Mouse (Mus musculus): ENCODE measurements around the gene Kdm6b. TPM values are rescaled to one million over a fixed set of nuclear protein-coding genes. Genes with fewer than 3 reads are reported as not detected.

Gene Kdm6b
- polyA plus RNA-seq, 2 experiments: 23.7 to 31.4 TPM

GRCm38 (mm10) chr11:69426246-69426645, 12.8 kb upstream of the Kdm6b start:
- Histone ChIP-seq H3K27me3 (ENCODE audit: control insufficient read depth, insufficient read depth, low read length) (0 out of 2 replicates have a peak, but pooled peaks cover 4% of the 10 kb centered on the region), H3K4me2 (replicated peaks; ENCODE audit: low read depth, low read length, severe bottlenecking) (no peak overlapping the region), H3K9ac (ENCODE audit: low read depth, low read length, severe bottlenecking) (no peak overlapping the region), H3K4me3 (replicated peaks; ENCODE audit: low read length) (no peak overlapping the region), H3K9me3 (ENCODE audit: control insufficient read depth, low read length) (no peaks in the 10 kb centered on the region), H3K36me3 (ENCODE audit: control insufficient read depth, insufficient read depth, low read length) (no peaks in the 10 kb centered on the region), H3K27ac (replicated peaks; ENCODE audit: low read depth, low read length) (no peak overlapping the region), H3K4me1 (ENCODE audit: control insufficient read depth, insufficient read depth, low read length) (peaks cover 14% of the 10 kb centered on the region)
- WGBS: 81% methylated on average over 2 of the region's 2 CpGs
- DNase-seq (ENCODE audit: low spot score): no peak
- TF ChIP-seq POLR2A (IDR thresholded peaks at IDR 0.05; ENCODE audit: borderline replicate concordance, extremely low read depth, insufficient read depth, insufficient read length): no peak
- ATAC-seq (ENCODE audit: low FRiP score, low read depth): no peak

- Histone ChIP-seq H3K36me3 (ENCODE audit: control insufficient read depth, insufficient read depth, low read length) (no peaks in the 10 kb centered on the region), H3K9me3 (ENCODE audit: control insufficient read depth, low read length) (no peaks in the 10 kb centered on the region), H3K27ac (replicated peaks; ENCODE audit: low read depth, low read length) (no peak overlapping the region), H3K4me3 (replicated peaks; ENCODE audit: low read length) (no peak overlapping the region), H3K27me3 (ENCODE audit: control insufficient read depth, insufficient read depth, low read length) (peaks cover 12% of the 10 kb centered on the region; the same call in 1 of the 2 replicates), H3K9ac (ENCODE audit: low read depth, low read length, severe bottlenecking) (no peak overlapping the region), H3K4me2 (replicated peaks; ENCODE audit: low read depth, low read length, severe bottlenecking) (no peak overlapping the region), H3K4me1 (ENCODE audit: control insufficient read depth, insufficient read depth, low read length) (peaks cover 24% of the 10 kb centered on the region)
- ATAC-seq (ENCODE audit: low FRiP score, low read depth) (no peak), DNase-seq (ENCODE audit: low spot score) (no peak)
- 74% methylated on average over 6 of the region's 6 CpGs for WGBS
- TF ChIP-seq POLR2A (IDR thresholded peaks at IDR 0.05; ENCODE audit: borderline replicate concordance, extremely low read depth, insufficient read depth, insufficient read length): no peak
Observed at GRCm38 (mm10) chr11:69423885-69424284, 10.4 kb upstream of the Kdm6b start.

GRCm38 (mm10) chr11:69422842-69423241, 9.4 kb upstream of the Kdm6b start:
- Histone ChIP-seq H3K27me3 (ENCODE audit: control insufficient read depth, insufficient read depth, low read length) (peaks cover 12% of the 10 kb centered on the region; the same call in 1 of the 2 replicates), H3K9ac (ENCODE audit: low read depth, low read length, severe bottlenecking) (no peak overlapping the region), H3K36me3 (ENCODE audit: control insufficient read depth, insufficient read depth, low read length) (no peaks in the 10 kb centered on the region), H3K4me1 (ENCODE audit: control insufficient read depth, insufficient read depth, low read length) (peaks cover 18% of the 10 kb centered on the region), H3K27ac (replicated peaks; ENCODE audit: low read depth, low read length) (no peak overlapping the region), H3K4me2 (replicated peaks; ENCODE audit: low read depth, low read length, severe bottlenecking) (no peak overlapping the region), H3K4me3 (replicated peaks; ENCODE audit: low read length) (no peak overlapping the region), H3K9me3 (ENCODE audit: control insufficient read depth, low read length) (no peaks in the 10 kb centered on the region)
- 84% methylated on average over 10 of the region's 10 CpGs for WGBS
- no peak for DNase-seq (ENCODE audit: low spot score)
- no peak for TF ChIP-seq POLR2A (IDR thresholded peaks at IDR 0.05; ENCODE audit: borderline replicate concordance, extremely low read depth, insufficient read depth, insufficient read length)
- ATAC-seq (ENCODE audit: low FRiP score, low read depth): no peak

- 18% methylated on average over 25 of the region's 25 CpGs for WGBS
- DNase-seq (ENCODE audit: low spot score): no peak
Observed at GRCm38 (mm10) chr11:69421131-69421977, 7.9 kb upstream of the Kdm6b start.

GRCm38 (mm10) chr11:69420554-69421000, 7.1 kb upstream of the Kdm6b start:
- 12% methylated on average over 10 of the region's 10 CpGs for WGBS
- DNase-seq (ENCODE audit: low spot score) (no peak), ATAC-seq (ENCODE audit: low FRiP score, low read depth) (no peak)
- peaks cover 12% of the 10 kb centered on the region; the same call in 1 of the 2 replicates for H3K27me3 ChIP-seq (ENCODE audit: control insufficient read depth, insufficient read depth, low read length)
- H3K4me3 ChIP-seq (replicated peaks; ENCODE audit: low read length): peak overlapping the region; percentile 76
- H3K9ac ChIP-seq (ENCODE audit: low read depth, low read length, severe bottlenecking): peak overlapping the region; percentile 21; the same call in 1 of the 2 replicates
- no peak for TF ChIP-seq POLR2A (IDR thresholded peaks at IDR 0.05; ENCODE audit: borderline replicate concordance, extremely low read depth, insufficient read depth, insufficient read length)
- H3K4me1 ChIP-seq (ENCODE audit: control insufficient read depth, insufficient read depth, low read length): peaks cover 27% of the 10 kb centered on the region
- peak overlapping the region; percentile 81 for H3K4me2 ChIP-seq (replicated peaks; ENCODE audit: low read depth, low read length, severe bottlenecking)
- no peaks in the 10 kb centered on the region for H3K36me3 ChIP-seq (ENCODE audit: control insufficient read depth, insufficient read depth, low read length)
- no peak overlapping the region for H3K27ac ChIP-seq (replicated peaks; ENCODE audit: low read depth, low read length)
- no peaks in the 10 kb centered on the region for H3K9me3 ChIP-seq (ENCODE audit: control insufficient read depth, low read length)

More at GRCm38 (mm10) chr11:69421131-69421977, 7.9 kb upstream of the Kdm6b start:
- peak overlapping the region; percentile 76; the same call in 1 of the 2 replicates for H3K4me3 ChIP-seq (replicated peaks; ENCODE audit: low read length)
- peaks cover 12% of the 10 kb centered on the region; the same call in 1 of the 2 replicates for H3K27me3 ChIP-seq (ENCODE audit: control insufficient read depth, insufficient read depth, low read length)
- no peaks in the 10 kb centered on the region for H3K9me3 ChIP-seq (ENCODE audit: control insufficient read depth, low read length)
- H3K36me3 ChIP-seq (ENCODE audit: control insufficient read depth, insufficient read depth, low read length): no peaks in the 10 kb centered on the region
- H3K9ac ChIP-seq (ENCODE audit: low read depth, low read length, severe bottlenecking): no peak overlapping the region
- H3K27ac ChIP-seq (replicated peaks; ENCODE audit: low read depth, low read length): no peak overlapping the region
- TF ChIP-seq POLR2A (IDR thresholded peaks at IDR 0.05; ENCODE audit: borderline replicate concordance, extremely low read depth, insufficient read depth, insufficient read length): no peak
- ATAC-seq (ENCODE audit: low FRiP score, low read depth): no peak
- H3K4me1 ChIP-seq (ENCODE audit: control insufficient read depth, insufficient read depth, low read length): peaks cover 27% of the 10 kb centered on the region
- no peak overlapping the region; the same call in 1 of the 2 replicates for H3K4me2 ChIP-seq (replicated peaks; ENCODE audit: low read depth, low read length, severe bottlenecking)
